Mouse (Mus musculus) heart, adult 2 months (tissue): ENCODE results near the gene Lypla2.

Experiments
- CTCF ChIP-seq: fragments of 200-600 bp; IDR thresholded peaks from 2 replicates; pipeline ENCODE4 v1.8.1; 2022; ENCODE audit warnings: antibody characterized with exemption, mild to moderate bottlenecking, moderate library complexity
- EP300 ChIP-seq: fragments of 200-500 bp; IDR thresholded peaks from 2 replicates; pipeline ENCODE4 v1.6.1; 2011; ENCODE audit warnings: low read depth, low read length, control low read depth; ENCODE audit not compliant: insufficient read depth
- POLR2A ChIP-seq: fragments of 200-500 bp; IDR thresholded peaks from 2 replicates; pipeline ENCODE4 v1.6.1; 2011; ENCODE audit warnings: mild to moderate bottlenecking, low read depth, low read length, control low read depth; ENCODE audit not compliant: insufficient read depth

DNA sequence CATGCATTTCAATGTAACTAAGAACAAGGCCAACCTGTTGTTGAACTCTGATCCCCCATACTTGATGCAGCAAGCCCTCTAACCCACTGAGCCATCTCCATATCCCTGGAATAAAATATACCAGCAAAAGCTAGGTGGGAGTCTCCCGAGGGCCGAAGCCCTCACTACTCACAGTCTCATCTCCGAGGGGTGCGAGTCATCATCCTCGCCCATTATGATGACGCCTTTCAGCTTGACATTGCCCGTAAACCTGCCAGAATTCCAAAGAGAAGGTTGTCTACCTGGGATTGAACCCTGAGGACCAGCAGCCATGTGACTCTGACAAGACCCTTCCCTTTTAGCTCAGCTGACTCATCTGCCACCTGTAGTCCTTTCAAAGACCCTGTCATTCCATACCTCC lies 13.3 kb upstream of the Lypla2 start:
- TF ChIP-seq CTCF (no peak), POLR2A (no peak), EP300 (no peak)
